Mouse (Mus musculus) gastrocnemius, postnatal 25 days (tissue): Measurements from ENCODE around the gene Spp1. TPM values are rescaled to one million over a fixed set of nuclear protein-coding genes. Genes with fewer than 3 reads are reported as not detected.
"Not testable (repeated sequence)": the region's sequence is repeated elsewhere in the genome, so short reads cannot be mapped to it uniquely, and the experiment has no call there.

Source experiments
- DNase-seq: peaks from one replicate; pipeline ENCODE4 v3.0.0; 2022
- total RNA-seq, 2 experiments: library from RNA; stranded (reverse); gene quantifications; 1 replicate in 1 of 2; 2 replicates in 1 of 2; pipeline ENCODE4 v1.2.3; 2021

The Spp1 gene
- total RNA-seq, 2 experiments from 2014 or later, result 2.6 to 3.3 TPM

GRCm38 (mm10) chr5:104433968-104434565 lies 851 bp upstream of the Spp1 start:
- no peak for DNase-seq

- no peak for DNase-seq
Measured at GRCm38 (mm10) chr5:104436406-104437076, 1.6 kb downstream of the Spp1 start.

GRCm38 (mm10) chr5:104442396-104442795 lies 7.5 kb downstream of the Spp1 start:
- DNase-seq, result no peak

- DNase-seq, result no peak
Measured at GRCm38 (mm10) chr5:104442850-104443249, 7.9 kb downstream of the Spp1 start.

GRCm38 (mm10) chr5:104446156-104446555 lies 11.2 kb downstream of the Spp1 start:
- DNase-seq, result peak; percentile 23

- DNase-seq, result not testable (repeated sequence)
Measured at GRCm38 (mm10) chr5:104448346-104448745, 13.4 kb downstream of the Spp1 start.

GRCm38 (mm10) chr5:104449491-104449890 lies 14.6 kb downstream of the Spp1 start:
- DNase-seq, result no peak

GRCm38 (mm10) chr5:104453075-104453474 lies 18.2 kb downstream of the Spp1 start:
- no peak for DNase-seq

- DNase-seq, result no peak
Measured at GRCm38 (mm10) chr5:104454564-104454963, 19.6 kb downstream of the Spp1 start.

GRCm38 (mm10) chr5:104458832-104459705 lies 24.2 kb downstream of the Spp1 start, which contains the start of gene Pkd2:
Pkd2 (plus strand) TSS chr5:104459450.
- peak; percentile 83 for DNase-seq

- peak; percentile 20 for DNase-seq
Measured at GRCm38 (mm10) chr5:104459706-104460455, 25.0 kb downstream of the Spp1 start.

- DNase-seq, result peak; percentile 9
Measured at GRCm38 (mm10) chr5:104460456-104460838, 25.5 kb downstream of the Spp1 start.

- DNase-seq, result peak; percentile 7
Measured at GRCm38 (mm10) chr5:104460856-104461255, 25.9 kb downstream of the Spp1 start.

- no peak for DNase-seq
Measured at GRCm38 (mm10) chr5:104465279-104465678, 30.4 kb downstream of the Spp1 start.

GRCm38 (mm10) chr5:104465731-104466130 lies 30.8 kb downstream of the Spp1 start:
- peak; percentile 70 for DNase-seq

- DNase-seq, result no peak
Measured at GRCm38 (mm10) chr5:104466816-104467215, 31.9 kb downstream of the Spp1 start.

GRCm38 (mm10) chr5:104468586-104468985 lies 33.7 kb downstream of the Spp1 start:
- DNase-seq, result no peak

- no peak for DNase-seq
Measured at GRCm38 (mm10) chr5:104470981-104471391, 36.1 kb downstream of the Spp1 start.

- no peak for DNase-seq
Measured at GRCm38 (mm10) chr5:104472371-104472770, 37.5 kb downstream of the Spp1 start.

- DNase-seq, result no peak
Measured at GRCm38 (mm10) chr5:104480367-104480766, 45.4 kb downstream of the Spp1 start.

- DNase-seq, result no peak
Measured at GRCm38 (mm10) chr5:104482856-104483255, 47.9 kb downstream of the Spp1 start.
